Mouse (Mus musculus) stomach, embryonic 16.5 days (tissue): ENCODE results near the gene Rnf180. TPM values are rescaled to one million over a fixed set of nuclear protein-coding genes. Genes with fewer than 3 reads are reported as not detected.

Experiments
- polyA plus RNA-seq: library from polyadenylated mRNA; unstranded; fragments of >200 nt; fragmentation: Nextera tagmentation; extraction: Ambion mirVana; gene quantifications from 2 replicates; pipeline ENCODE4 v1.2.1, GENCODE M21; 2015

The Rnf180 gene
- polyA plus RNA-seq, 1 experiment from 2014 or later, result 3.7 TPM

Other genes with a start within 250 kb of the Rnf180 start
- 1.9 TPM in 2 replicates for gene Rgs7bp, start 239.9 kb downstream of the Rnf180 start, polyA plus RNA-seq
- gene 4933425L06Rik, start 212.7 kb downstream of the Rnf180 start, polyA plus RNA-seq, result not detected in 2 replicates
- 0.08 and 0.11 TPM in 2 replicates for gene Htr1a, start 148.8 kb upstream of the Rnf180 start, polyA plus RNA-seq